Mouse (Mus musculus): ENCODE data around the gene Obscn. TPM values are rescaled to one million over a fixed set of nuclear protein-coding genes. Genes with fewer than 3 reads are reported as not detected.
"Not testable (repeated sequence)": the region's sequence is repeated elsewhere in the genome, so short reads cannot be mapped to it uniquely, and the experiment has no call there.

The Obscn gene
- polyA plus RNA-seq, 1 experiment from 2014 or later, result 0.14 TPM

- ATAC-seq (ENCODE audit: insufficient read depth), result peak; percentile 92
- Histone ChIP-seq H3K27me3 (ENCODE audit: insufficient read depth, low read length) (peaks cover 20% of the 10 kb centered on the region), H3K9me3 (ENCODE audit: low read depth, low read length) (no peaks in the 10 kb centered on the region), H3K4me1 (ENCODE audit: insufficient read depth) (peaks cover 5% of the 10 kb centered on the region; the same call in 1 of the 2 replicates), H3K4me2 (peak within 1 kb of the TSS; percentile 85), H3K27ac (ENCODE audit: low read depth) (peak within 1 kb of the TSS; percentile 100), H3K4me3 (ENCODE audit: low read depth, low read length) (peak within 1 kb of the TSS; percentile 53), H3K36me3 (ENCODE audit: insufficient read depth) (peaks cover 8% of the 10 kb centered on the region; the same call in 1 of the 2 replicates), H3K9ac (peak within 1 kb of the TSS; percentile 87)
- peak; percentile 69 for TF ChIP-seq CTCF (IDR thresholded peaks at IDR 0.05; ENCODE audit: low read depth)
- peak; percentile 99 for DNase-seq
- under 1% methylated on average over 49 of the region's 49 CpGs for WGBS
These were observed 181.6 kb downstream of the Obscn start, which contains the start of the genes Hist3h2a and Trim17 for GRCm38 (mm10) chr11:58954420-58955142. Gene Hist3h2a (plus strand): TSS chr11:58954685. Gene Trim17 (plus strand): TSS chr11:58954685.

GRCm38 (mm10) chr11:58954170-58954419 lies 182.1 kb downstream of the Obscn start:
- DNase-seq, result not testable (repeated sequence)

GRCm38 (mm10) chr11:58953351-58954169 lies 182.6 kb downstream of the Obscn start:
- 1% methylated on average over 33 of the region's 33 CpGs for WGBS
- no peak for TF ChIP-seq CTCF (IDR thresholded peaks at IDR 0.05; ENCODE audit: low read depth)
- peaks cover 25% of the 10 kb centered on the region for H3K27me3 ChIP-seq (ENCODE audit: insufficient read depth, low read length)
- peaks cover 8% of the 10 kb centered on the region; the same call in 1 of the 2 replicates for H3K36me3 ChIP-seq (ENCODE audit: insufficient read depth)
- H3K4me3 ChIP-seq (ENCODE audit: low read depth, low read length), result peak overlapping the region; percentile 53
- H3K4me1 ChIP-seq (ENCODE audit: insufficient read depth), result peaks cover 5% of the 10 kb centered on the region; the same call in 1 of the 2 replicates
- H3K9me3 ChIP-seq (ENCODE audit: low read depth, low read length), result no peaks in the 10 kb centered on the region
- DNase-seq, result peak; percentile 36
- H3K4me2 ChIP-seq, result peak overlapping the region; percentile 85
- H3K27ac ChIP-seq (ENCODE audit: low read depth), result peak overlapping the region; percentile 100
- H3K9ac ChIP-seq, result peak overlapping the region; percentile 47
- ATAC-seq (ENCODE audit: insufficient read depth), result peak; percentile 14; the same call in 1 of the 2 replicates

More at GRCm38 (mm10) chr11:58954170-58954419, 182.1 kb downstream of the Obscn start:
- peak overlapping the region; percentile 100 for H3K27ac ChIP-seq (ENCODE audit: low read depth)
- under 1% methylated on average over 17 of the region's 17 CpGs for WGBS
- ATAC-seq (ENCODE audit: insufficient read depth); H3K36me3 ChIP-seq (ENCODE audit: insufficient read depth); H3K9me3 ChIP-seq (ENCODE audit: low read depth, low read length); H3K4me1 ChIP-seq (ENCODE audit: insufficient read depth): not testable (repeated sequence)
- peak overlapping the region; percentile 47 for H3K9ac ChIP-seq
- peak overlapping the region; percentile 85 for H3K4me2 ChIP-seq
- H3K27me3 ChIP-seq (ENCODE audit: insufficient read depth, low read length), result peaks cover 25% of the 10 kb centered on the region
- H3K4me3 ChIP-seq (ENCODE audit: low read depth, low read length), result peak overlapping the region; percentile 53

GRCm38 (mm10) chr11:58951210-58951609 lies 185.0 kb downstream of the Obscn start:
- Histone ChIP-seq H3K27me3 (ENCODE audit: insufficient read depth, low read length) (peaks cover 34% of the 10 kb centered on the region), H3K27ac (ENCODE audit: low read depth) (no peak overlapping the region), H3K9me3 (ENCODE audit: low read depth, low read length) (no peaks in the 10 kb centered on the region), H3K4me1 (ENCODE audit: insufficient read depth) (peaks cover under 1% of the 10 kb centered on the region; the same call in 1 of the 2 replicates), H3K4me2 (no peak overlapping the region), H3K9ac (no peak overlapping the region), H3K4me3 (ENCODE audit: low read depth, low read length) (no peak overlapping the region), H3K36me3 (ENCODE audit: insufficient read depth) (no peaks in the 10 kb centered on the region)
- TF ChIP-seq CTCF (IDR thresholded peaks at IDR 0.05; ENCODE audit: low read depth), result no peak
- ATAC-seq (ENCODE audit: insufficient read depth), result no peak
- WGBS, result 65% methylated on average over 5 of the region's 5 CpGs
- no peak for DNase-seq

GRCm38 (mm10) chr11:58949480-58950431 lies 186.4 kb downstream of the Obscn start:
- peak overlapping the region; percentile 88 for H3K27ac ChIP-seq (ENCODE audit: low read depth)
- peak; percentile 57 for DNase-seq
- no peak for TF ChIP-seq CTCF (IDR thresholded peaks at IDR 0.05; ENCODE audit: low read depth)
- H3K9ac ChIP-seq, result peak overlapping the region; percentile 44
- 9% methylated on average over 20 of the region's 20 CpGs for WGBS
- H3K27me3 ChIP-seq (ENCODE audit: insufficient read depth, low read length), result peaks cover 34% of the 10 kb centered on the region
- H3K4me2 ChIP-seq, result peak overlapping the region; percentile 60
- no peaks in the 10 kb centered on the region for H3K4me1 ChIP-seq (ENCODE audit: insufficient read depth)
- no peaks in the 10 kb centered on the region for H3K9me3 ChIP-seq (ENCODE audit: low read depth, low read length)
- H3K4me3 ChIP-seq (ENCODE audit: low read depth, low read length), result peak overlapping the region; percentile 38
- H3K36me3 ChIP-seq (ENCODE audit: insufficient read depth), result no peaks in the 10 kb centered on the region
- peak; percentile 28; the same call in 1 of the 2 replicates for ATAC-seq (ENCODE audit: insufficient read depth)
